Mouse (Mus musculus): Measurements from ENCODE around the gene Mypn.

Mypn gene

DNA sequence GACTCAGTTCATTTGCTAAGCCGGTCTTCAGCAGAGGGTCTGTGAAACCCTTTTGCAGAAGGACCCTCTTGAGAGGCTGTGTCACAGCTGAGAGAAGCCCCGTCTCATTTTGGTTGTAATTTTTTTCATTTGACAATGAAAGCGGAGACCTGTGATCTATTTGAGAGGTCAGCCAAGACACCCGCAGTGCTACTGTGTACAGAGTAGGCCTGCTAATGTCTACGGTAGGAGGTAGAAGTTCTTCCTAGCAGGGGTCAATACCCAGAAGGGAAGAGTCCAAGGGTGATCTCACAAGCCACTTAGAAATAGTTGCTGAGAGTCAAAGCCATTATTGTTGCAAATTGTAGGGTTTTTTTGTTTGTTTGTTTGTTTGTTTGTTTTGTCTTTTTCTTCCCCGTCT lies 49.5 kb downstream of the Mypn start:
- no peak for DNase-seq

- DNase-seq: peak; percentile 86
Observed at GRCm38 (mm10) chr10:63153563-63153962, 50.2 kb downstream of the Mypn start.

DNA sequence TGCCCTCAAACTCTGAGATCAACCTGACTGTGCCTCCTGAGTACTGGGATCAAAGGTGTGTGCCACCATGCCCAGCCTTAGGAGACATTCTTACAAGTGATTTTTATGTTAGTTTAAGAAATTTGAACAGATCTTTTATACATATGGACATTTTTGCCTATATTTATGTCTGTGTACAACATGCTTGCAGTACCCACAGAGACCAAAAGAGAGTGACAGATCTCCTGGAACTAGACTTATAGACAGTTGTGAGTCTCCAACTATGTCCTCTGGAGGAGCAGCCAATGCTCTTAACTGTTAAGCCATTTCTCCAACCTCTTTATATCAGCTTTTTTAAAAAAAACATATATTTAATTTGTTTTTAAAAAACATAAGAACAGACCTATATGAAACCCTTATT lies 51.4 kb downstream of the Mypn start:
- no peak for DNase-seq

GRCm38 (mm10) chr10:63142660-63143059 lies 61.1 kb downstream of the Mypn start:
- no peak for DNase-seq

DNA sequence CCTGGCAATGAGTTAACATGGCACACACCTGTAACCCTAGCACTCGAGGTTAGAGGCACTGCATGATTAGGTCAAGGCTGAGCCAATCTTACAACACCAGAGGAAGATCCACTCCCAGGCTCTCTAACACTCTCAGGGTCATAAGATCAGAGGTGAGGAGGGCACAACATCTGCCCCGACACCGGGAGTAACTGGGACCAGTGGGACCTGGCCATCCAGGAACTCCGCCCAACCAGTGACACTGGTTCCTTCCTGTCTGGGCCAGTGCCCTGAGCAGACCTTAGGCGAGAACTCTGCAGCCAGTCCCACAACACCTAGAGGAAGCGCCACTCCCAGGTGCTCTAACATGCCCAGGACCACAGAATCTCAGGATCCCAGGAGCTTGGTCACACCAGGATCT lies 67.3 kb downstream of the Mypn start:
- DNase-seq: no peak

GRCm38 (mm10) chr10:63135680-63136079 lies 68.1 kb downstream of the Mypn start:
- DNase-seq: peak; percentile 32

- no peak for DNase-seq
Observed at GRCm38 (mm10) chr10:63133326-63133725, 70.4 kb downstream of the Mypn start.

GRCm38 (mm10) chr10:63132356-63132755 lies 71.4 kb downstream of the Mypn start:
- DNase-seq: no peak

DNA sequence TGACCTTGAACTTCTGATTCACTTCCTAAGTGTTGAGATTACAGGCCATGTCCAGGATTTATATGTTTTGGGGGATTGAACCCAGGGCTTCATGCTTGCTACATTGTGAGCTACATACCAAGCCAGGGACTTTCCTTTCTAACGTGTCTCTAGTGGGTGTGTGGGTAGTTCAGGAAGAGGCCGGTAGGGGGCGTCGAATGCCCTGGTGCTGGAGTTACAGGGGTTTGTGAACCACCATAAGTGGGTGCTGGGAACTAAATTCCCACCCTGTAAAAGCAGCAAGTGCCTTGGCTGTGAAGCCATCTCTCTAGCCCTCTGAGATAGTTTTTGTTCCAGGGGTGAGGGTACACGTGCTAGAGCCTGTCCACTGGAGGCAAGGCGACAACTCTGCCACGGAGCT lies 73.3 kb downstream of the Mypn start:
- DNase-seq: no peak

- no peak for DNase-seq
Observed at GRCm38 (mm10) chr10:63128256-63128655, 75.5 kb downstream of the Mypn start.

GRCm38 (mm10) chr10:63127156-63127555 lies 76.6 kb downstream of the Mypn start:
- no peak for DNase-seq

GRCm38 (mm10) chr10:63126116-63126515 lies 77.6 kb downstream of the Mypn start:
- no peak for DNase-seq

GRCm38 (mm10) chr10:63125343-63125742 lies 78.4 kb downstream of the Mypn start:
- no peak for DNase-seq

DNA sequence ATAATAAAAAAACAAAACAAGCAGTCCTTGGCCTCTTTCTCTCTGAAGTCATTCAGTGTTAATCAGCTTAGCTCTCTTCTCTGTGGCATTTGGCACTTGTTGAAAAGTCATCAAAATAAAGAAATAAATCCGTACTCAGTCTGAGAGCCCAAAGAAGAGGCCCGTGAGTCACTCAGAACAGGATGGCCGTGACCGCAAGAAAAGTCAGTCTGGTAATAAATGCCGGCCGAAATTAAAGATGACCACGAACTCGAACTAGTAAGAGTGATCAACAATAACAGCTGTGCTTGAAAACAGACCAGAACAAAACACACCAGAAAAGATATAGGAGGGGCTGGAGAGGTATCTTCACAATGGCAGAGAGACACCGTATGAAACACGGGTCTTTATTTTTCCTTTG lies 79.7 kb downstream of the Mypn start:
- DNase-seq: no peak

GRCm38 (mm10) chr10:63123141-63123540 lies 80.6 kb downstream of the Mypn start:
- no peak for DNase-seq

GRCm38 (mm10) chr10:63122516-63122915 lies 81.2 kb downstream of the Mypn start:
- DNase-seq: no peak

GRCm38 (mm10) chr10:63121961-63122360 lies 81.8 kb downstream of the Mypn start:
- DNase-seq: no peak

DNA sequence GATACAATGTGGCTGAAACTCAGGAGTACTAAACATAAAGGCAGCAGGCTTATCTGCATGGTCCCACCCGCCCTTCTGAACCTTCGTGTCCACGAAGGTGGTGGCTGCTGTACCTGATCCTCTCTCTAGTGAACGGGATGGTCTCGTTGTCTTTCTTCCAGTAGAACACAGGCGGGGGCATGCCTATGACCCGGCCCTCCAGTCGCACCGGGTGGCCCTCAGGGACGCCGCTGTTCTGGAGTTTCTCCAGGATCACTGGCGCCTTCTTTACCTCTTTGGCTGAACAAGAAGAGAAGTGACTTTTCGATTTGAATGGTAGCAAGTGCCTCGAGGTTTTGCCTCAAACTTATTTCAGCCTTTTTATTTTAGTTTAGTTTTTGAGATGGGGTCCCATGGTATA lies 83.8 kb downstream of the Mypn start:
- no peak for DNase-seq

GRCm38 (mm10) chr10:63117583-63117982 lies 86.2 kb downstream of the Mypn start:
- DNase-seq: no peak

GRCm38 (mm10) chr10:63116376-63116775 lies 87.4 kb downstream of the Mypn start:
- no peak for DNase-seq

GRCm38 (mm10) chr10:63115881-63116280 lies 87.9 kb downstream of the Mypn start:
- DNase-seq: no peak

DNA sequence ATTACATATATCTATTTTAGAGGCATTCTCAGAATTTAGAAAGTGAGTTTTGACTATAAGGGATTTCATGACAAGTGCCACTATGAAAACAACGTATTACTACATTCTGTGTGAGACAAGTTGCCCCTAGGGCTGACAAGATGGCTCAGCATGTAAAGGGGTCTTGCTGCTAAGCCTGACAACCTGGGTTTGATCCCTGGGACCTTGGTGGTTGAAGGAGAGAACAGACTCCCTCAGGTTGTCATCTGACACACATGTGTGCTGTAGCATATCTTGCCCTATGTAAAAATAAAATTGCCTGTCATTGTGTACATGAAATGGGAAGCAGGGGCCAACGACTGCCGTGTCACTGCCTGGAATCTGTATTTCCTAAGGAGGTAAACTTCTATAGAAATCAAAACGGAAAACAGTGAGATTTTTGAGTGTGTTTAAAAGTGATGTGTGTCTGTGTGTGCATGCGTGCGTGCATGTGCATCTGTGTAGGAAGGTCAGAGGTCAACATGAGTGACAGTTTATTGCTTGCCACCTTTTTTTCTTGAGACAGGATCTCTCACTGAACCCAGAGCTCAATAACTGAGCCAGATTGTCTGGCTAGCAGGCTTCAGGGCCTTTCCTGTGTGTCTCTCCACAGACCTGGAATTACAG lies 89.9 kb downstream of the Mypn start:
- DNase-seq: no peak

- DNase-seq: no peak
Observed at GRCm38 (mm10) chr10:63113027-63113604, 90.6 kb downstream of the Mypn start.

- no peak for DNase-seq
Observed at GRCm38 (mm10) chr10:63100657-63101056, 103.1 kb downstream of the Mypn start.

DNA sequence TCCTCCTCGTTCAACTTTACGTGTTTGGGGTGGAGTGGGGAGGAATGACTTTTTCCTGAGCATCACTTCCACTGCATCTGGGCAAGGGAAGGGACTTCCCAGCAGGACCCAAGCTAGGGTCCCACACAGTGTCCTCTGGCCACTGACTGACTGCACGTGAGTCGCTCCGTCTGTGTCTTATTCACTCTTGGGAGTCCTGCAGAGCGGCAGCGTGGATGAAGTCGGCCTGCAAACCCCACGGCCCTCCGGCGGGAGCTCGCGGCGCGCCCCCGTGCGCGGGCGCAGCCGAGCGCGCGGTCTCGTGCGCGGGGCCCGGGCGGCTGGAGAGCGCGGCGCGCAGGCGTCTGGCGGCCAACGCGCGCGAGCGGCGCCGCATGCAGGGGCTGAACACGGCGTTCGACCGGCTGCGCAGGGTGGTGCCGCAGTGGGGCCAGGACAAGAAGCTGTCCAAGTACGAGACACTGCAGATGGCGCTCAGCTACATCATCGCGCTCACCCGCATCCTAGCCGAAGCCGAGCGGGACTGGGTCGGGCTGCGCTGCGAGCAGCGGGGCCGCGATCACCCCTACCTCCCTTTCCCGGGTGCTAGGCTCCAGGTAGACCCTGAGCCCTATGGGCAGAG lies 103.7 kb downstream of the Mypn start:
- peak; percentile 70 for DNase-seq
